Mouse (Mus musculus) mature B cell (primary cell): ENCODE results near the gene Ccm2l.

Experiments used
- in situ Hi-C: fragments of 300-500 bp; cut with MboI; formaldehyde crosslinking; loops from 2 replicates; pipeline ENCODE4 v1.14.3; 2019

Ccm2l gene

DNA sequence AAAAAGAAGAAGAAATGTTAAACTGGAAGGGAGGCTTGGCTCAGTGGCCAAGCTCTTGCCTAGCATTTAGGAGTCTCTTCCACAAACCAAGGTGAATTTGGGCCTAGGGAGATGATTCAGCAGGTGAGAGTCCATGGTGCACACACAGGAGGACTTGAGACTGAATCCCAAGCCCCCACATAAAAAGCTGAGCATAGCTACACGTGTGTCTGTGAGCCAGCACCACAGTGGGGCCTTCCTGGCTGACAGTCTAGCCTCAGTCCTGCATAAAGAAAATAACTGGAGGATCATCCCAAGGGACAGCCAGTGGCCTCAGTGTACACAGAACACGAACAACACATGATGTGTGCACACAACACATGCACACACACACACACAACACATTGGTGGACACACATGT lies 23.6 kb downstream of the Ccm2l start:
- in situ Hi-C loops = loop anchor here (10.0 kb wide), 1 partner anchor 55 kb away; no protein-coding TSS in a partner anchor

DNA sequence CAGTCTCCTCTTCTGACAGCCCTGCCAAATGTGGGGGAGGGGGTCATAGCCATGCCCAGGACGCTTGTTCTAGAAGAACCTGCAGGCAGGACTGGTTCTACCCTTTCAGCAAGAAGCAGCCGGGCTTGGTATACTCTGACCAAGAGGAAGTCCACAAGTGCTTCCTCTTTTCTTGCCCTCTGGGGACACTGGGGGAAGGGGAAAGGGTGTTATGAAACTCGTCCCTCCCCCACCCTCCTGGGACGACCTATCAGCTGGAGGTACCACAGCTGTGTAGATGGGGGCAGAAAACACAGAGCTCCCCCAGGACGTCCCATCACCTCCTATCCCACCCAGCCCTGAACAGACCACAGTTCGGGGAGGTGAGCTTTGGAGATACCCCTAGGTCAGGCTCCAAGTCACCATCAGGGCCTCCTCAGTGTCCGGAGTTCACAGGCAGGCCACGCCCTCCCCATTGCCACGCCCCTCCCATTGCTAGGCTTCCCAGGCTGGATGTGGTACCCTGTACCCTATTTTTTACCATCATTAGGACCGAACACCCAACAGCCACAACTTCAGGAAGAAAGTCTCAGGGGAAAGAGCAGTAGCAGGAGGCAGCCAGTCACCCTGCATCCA lies 24.9 kb downstream of the Ccm2l start:
- in situ Hi-C loops = no loop called here

DNA sequence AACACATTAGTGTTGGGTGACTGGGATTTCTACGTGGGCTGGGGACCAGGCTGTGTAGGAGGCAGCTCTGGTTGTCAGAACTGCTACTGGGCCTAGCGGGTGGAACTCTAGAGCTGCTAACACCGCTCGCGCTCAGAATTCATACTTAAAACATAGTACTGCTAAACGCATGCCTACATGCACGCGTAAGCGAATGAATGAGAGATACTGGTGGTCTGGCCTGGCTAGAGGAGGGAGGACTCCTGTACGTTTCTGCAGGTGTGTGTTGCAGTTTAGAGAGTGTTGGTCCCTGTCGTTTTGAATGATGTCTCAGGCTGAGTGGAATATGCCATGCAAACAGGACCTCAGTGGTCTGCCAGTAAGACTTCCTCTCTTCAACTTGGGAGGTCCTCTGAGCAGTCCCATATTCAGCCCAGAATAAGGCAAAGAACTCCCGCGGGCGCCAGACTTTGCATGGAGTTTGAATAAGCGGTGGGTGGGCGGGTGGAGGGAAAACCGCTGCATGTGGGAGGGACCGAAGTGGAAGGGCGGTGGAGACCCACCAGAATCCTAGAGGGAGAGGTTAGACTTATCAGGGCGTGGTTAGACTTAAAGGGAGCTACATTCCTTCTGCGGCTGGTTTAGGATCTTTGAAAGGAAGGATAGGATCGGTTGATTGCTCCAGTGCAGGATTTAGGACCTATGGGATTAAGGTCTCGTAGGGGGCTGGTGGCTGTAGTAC lies 41.5 kb downstream of the Ccm2l start:
- in situ Hi-C loops = no loop called here

DNA sequence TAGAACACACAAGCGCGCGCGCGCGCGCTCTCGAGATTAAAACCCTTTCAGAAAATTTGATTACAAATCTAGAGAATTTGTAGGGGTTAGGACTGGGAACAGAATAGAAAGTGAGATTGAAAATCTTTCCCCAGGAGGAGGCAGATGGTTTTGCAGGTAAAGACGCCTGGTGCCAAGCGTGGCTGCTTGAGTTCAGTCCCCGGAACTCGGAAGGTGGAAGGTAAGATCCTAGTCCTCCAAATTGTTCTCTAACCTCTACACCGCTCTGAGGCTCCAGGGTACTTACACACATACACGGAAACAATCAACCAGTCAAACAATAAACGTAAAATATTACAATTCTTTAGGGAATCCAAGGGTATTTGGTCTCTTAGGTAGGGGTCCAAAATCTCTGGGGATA lies 42.0 kb downstream of the Ccm2l start:
- in situ Hi-C loops = no loop called here

- in situ Hi-C loops = no loop called here
Observed at GRCm38 (mm10) chr2:153108313-153109264, 42.8 kb downstream of the Ccm2l start, which contains the start of gene Hck. Gene Hck, plus strand, starts transcription at chr2:153108468.

- in situ Hi-C loops = no loop called here
Observed at GRCm38 (mm10) chr2:153109596-153109995, 43.8 kb downstream of the Ccm2l start.

DNA sequence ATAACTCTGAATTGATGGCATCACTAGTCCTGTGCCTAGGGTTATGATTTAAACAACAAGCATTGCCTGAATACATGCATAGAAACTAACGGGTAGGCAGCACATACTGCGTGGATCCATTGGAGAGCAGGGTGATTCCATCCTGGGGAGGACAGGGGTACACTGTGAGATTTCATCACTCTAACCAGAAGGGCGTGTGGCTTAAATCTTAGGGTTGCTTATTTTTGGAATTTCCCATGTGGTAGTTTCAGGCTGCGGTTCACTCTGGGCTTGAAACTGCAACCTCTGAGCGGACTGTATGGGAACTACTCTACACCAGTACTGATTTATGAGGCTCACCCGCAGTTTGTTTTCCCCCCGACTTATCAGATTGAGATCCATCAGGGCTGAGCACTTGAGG lies 45.5 kb downstream of the Ccm2l start:
- in situ Hi-C loops = no loop called here

GRCm38 (mm10) chr2:153115679-153116081 lies 49.9 kb downstream of the Ccm2l start:
- in situ Hi-C loops = no loop called here

- in situ Hi-C loops = no loop called here
Observed at GRCm38 (mm10) chr2:153117051-153117486, 51.3 kb downstream of the Ccm2l start.

- in situ Hi-C loops = no loop called here
Observed at GRCm38 (mm10) chr2:153119488-153119887, 53.7 kb downstream of the Ccm2l start.

DNA sequence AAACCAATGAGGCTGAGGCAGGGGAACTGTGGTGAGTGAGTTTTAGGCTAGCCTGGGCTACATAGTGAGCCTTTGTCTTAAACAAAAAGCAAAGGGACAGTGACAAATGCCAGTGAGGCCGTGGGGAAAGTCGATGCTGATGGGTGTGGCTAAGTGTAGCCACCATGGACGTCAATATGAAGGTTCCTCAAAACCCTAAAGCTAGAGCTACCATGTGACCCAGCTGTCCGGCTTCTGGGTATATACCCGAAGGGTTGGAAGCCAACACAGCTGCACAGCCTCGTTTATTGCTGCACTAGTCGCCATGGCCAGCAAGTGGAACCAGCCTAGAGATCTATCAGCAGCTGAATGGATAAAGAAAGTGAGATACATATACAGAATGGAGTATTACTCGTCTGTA lies 54.4 kb downstream of the Ccm2l start:
- in situ Hi-C loops = no loop called here

DNA sequence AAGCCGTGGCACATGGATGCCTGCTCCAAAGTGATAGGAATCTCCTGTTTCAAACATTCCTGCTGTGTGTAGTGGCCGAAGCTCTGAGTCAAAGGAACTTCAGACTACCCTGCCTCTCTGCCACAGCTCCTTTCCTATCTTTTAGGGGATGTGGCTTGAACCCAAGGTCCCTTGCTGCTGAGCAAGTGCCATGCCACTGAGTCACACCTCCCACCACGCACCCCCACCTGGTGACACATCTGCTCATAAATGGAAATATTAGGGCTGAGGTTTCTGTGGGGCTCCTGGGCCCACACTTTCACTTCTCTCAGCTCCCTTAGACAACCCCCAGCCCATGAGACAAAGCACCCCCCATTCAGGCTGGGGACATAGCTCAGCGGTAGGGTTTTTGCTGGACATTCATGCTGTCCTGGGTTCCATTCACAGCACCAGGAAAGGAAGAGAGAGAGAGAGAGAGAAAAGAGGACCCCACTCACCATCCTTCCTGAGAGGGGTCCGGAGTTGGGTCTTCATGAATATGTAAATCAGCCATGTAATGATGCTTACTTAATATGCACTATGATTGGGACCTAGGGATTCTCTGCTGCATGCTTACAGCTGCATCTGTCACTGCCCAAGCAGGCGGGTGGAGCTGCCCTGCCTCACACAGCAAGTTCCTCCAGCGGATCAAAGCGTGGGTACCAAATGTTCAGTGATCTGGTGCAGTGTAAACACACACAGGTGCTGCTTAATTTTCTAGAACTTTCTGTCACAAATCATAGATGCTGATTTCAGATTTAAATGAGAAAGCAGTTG lies 56.3 kb downstream of the Ccm2l start:
- in situ Hi-C loops = no loop called here

DNA sequence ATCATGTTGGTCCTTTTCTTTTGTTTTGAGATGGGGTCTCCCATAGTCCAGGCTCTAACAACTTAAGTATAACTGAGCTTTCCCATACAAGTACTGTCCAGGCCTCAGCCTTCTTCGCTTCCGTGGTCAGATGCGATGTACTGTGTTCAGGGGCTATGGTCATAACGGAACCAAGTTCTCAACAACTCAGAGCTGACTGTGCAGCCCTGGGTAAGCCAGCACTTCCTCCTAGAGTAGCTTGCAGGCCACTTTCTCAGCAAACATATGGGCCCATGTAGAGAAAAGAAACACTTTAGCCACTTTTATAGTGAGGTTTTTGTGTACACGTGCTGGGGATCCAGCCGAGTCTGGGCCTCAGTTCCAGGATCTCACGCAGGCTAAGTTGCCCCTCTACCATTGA lies 56.9 kb downstream of the Ccm2l start:
- in situ Hi-C loops = no loop called here

GRCm38 (mm10) chr2:153125875-153126274 lies 60.1 kb downstream of the Ccm2l start:
- in situ Hi-C loops = no loop called here

- in situ Hi-C loops = no loop called here
Observed at GRCm38 (mm10) chr2:153131019-153131418, 65.3 kb downstream of the Ccm2l start.
